Mouse (Mus musculus) liver, postnatal 0 days (tissue): ENCODE measurements around the gene Atp6v1b1.

Source experiments
- CTCF ChIP-seq: sonication (generic); IDR thresholded peaks from 2 replicates; pipeline ENCODE4 v1.5.1; 2016; ENCODE audit warnings: antibody characterized with exemption, low read depth
- EP300 ChIP-seq: IDR thresholded peaks from 2 replicates; pipeline ENCODE4 v1.6.1; 2016; ENCODE audit warnings: antibody characterized with exemption, low read depth, mild to moderate bottlenecking

DNA sequence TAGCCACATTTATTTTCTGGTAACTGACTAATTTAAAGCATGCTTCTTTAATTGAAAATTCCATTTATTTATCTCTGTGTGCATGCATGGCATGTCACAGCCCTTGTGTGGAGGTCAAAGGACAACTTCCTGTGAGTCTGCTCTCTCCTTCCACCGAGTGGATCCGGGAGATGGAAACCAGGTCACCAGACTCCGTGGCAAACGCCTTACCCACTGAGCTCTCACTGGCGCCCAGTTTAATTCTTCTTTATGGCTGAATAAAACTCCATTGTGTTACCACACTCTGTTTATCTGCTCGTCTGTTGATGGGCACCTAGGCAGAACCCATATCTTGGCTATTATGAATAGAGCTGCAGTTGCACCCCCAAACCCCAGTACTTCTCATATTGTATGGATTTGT lies 20.3 kb upstream of the Atp6v1b1 start:
- TF ChIP-seq CTCF (no peak), EP300 (no peak)
